Mouse (Mus musculus) cerebellum, adult 11 months (tissue): ENCODE measurements around the gene Susd3.

Experiments
- DNase-seq: peaks from one replicate; pipeline ENCODE4 v3.0.0; 2022

Gene Susd3

DNA sequence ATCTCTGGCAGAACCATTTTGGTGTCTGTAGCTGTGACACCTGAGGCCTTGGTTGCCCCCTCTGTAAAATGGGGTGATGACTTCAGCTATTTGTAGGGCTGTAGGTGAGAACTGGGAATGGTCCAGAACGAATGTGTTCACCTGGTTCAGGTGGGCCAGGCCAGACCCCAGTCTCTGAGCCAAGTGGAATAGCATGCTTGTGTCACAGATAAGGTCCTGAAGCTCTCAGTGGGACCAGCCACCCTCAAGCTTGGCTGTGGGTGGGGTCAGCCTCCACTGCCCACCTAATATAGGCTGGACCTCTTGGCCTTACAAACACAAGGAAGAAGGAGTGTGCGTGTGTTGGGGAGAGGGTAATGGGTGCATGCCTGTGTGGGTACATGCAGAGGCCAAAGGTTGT, 42.2 kb downstream of the Susd3 start:
- no peak for DNase-seq

DNA sequence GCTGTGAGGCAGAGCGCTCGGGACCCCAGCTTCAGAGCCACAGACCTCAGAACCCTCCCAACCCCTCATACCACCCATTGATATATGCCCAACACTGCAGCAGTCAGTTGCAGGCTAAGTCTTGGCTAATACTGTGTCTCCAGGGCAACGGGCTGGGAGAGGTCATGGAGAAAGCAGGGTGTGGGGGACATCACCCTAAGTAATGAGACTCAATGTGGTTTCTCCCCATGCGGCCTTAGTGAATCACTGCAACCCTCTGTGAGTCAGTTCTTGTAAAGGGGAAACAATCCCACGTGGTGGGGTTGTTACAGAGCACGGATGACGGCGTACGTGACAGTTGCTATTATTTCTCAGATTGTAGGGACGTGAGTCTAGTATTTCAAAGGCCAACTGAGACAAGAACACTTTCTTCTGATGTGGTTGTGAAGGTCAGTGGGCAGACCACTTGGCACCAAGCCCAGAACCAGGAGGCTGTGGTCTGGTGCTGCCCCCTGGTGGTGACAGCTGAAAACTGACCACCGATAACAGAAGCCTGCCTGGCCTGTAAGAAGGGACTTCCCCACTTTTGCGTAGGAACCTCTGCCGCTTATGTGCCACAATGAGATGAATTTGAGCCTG, 43.0 kb downstream of the Susd3 start:
- DNase-seq: peak; percentile 78

DNA sequence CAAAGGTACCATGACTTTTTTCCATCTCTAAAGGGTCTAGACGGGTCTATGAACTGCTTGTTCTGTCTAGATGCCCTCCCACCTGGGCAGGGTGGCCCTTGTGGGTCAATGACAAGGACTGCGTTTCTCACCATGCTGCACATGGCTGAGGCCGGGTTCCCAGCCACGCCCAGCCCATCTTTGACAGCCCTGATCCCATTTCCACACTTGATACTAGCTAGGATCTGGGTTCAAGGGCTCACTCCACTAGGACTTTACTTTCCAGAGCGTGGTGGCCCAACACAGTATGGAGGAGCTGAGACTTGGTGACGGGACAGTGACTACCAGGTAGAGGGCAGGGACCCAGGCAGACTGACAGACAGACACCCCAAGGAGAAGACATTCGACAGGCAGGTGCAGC, 46.0 kb downstream of the Susd3 start:
- no peak for DNase-seq

DNA sequence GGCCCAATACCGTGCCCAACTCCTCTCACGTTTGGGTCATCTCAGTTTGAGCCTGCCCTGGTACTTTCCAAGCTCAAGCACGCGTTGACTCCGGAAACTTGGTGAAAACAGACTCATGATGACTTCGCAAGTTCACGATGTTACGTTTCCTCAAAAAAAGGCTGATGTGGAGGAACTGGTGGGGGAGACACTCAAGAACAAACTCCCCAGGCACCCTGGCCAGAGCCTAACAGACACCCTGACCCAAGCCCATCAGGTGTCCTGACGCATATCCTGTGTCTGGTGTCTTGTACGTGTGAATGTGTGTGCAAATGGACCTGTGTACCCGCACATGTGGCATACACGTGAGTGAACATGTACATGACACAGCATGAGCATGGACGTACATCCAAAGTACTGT, 47.8 kb downstream of the Susd3 start:
- no peak for DNase-seq

DNA sequence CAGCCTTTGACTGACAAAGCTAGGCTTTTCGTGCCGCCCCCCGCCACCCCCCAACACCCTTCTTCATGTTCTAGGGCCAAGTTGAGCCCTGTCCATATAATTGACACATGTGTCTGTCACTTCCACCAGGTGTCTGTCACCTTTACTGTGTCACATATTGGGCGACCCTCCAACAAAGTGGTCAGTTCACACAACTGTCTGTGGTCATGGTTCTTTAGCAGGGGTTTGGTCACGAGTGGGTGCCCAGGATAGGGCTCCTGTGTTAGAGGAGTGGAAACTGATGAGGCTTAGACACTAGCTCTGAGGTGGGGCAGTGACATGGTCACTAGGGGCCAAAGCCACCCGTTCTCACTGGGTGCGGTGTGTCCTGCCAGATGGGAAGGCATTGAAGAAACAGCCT, 48.6 kb downstream of the Susd3 start:
- DNase-seq: no peak

DNA sequence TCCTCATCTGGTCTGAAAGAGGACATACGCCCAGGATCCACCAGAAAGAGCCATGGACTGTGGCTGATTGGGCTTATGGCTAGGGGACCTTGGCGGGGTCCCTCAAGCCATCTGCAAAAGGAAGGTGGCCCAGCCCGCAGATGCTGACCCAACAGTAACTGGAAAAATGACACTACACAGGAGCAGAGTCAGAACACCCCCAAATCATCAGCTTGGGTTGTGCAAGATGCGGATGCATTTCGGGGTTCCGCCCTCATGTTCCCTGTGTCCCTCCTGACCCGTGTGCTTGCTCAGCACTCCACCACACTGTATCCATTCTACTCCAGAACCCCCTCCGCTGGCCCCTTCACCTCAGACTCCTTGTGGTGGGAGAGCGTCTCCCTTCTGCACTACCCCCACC, 49.8 kb downstream of the Susd3 start:
- DNase-seq: no peak

DNA sequence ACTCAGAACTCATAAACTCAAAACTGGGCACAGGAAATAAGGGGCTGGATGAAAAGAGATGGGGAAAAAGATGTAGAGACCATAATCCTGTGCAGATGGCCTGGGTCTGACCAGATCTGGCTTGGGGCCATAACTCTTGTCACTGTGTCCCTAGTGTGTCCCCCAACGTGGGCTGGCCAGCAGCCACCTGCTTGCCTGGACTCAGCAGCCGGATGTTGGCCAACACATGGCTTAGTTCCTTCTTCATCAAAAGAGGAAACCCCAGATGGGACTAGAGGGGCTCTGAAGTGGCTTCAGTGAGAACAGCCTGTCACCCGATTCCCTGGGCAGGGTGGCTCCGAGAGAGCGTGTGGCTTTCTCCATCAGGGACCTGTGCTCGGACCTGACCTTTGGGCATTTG, 51.7 kb downstream of the Susd3 start:
- DNase-seq: no peak

DNA sequence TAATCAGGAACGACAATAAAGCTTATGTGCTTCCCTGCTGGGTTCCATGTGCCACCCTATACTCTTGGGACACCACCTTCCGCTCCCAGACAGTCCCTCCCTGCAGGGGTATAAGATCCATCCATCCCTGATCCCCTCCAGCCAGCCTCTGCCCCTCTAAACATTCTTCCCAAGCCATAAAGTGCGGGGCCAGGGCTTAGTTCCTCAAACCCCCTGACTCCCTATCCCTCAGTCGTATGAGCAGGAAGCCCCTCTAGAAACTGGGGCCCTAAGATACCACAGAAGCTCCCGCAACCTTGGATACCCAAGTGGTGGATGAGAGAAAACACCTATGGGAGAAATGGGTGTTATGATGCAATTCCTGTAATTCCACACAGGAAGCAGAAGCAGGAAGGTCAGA, 52.3 kb downstream of the Susd3 start:
- no peak for DNase-seq

DNA sequence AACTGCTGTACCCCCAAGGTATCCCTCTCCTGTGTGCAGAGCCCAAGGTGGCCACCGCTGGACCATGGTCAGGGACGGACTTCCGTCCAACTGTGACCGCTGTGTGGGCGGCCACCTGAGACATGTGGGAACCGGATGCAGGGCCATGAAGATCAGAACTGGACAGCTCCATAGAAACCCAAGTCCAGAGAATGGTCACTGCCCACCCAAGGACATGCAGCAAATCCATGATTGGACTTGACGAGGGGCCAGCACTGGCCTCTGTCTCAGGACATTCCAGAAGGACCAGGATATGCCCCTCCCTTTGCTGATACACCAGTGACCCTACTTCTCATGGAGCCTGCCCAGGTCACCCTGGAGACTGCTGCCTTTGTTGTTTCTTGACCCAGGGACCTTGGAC, 52.9 kb downstream of the Susd3 start:
- no peak for DNase-seq

DNA sequence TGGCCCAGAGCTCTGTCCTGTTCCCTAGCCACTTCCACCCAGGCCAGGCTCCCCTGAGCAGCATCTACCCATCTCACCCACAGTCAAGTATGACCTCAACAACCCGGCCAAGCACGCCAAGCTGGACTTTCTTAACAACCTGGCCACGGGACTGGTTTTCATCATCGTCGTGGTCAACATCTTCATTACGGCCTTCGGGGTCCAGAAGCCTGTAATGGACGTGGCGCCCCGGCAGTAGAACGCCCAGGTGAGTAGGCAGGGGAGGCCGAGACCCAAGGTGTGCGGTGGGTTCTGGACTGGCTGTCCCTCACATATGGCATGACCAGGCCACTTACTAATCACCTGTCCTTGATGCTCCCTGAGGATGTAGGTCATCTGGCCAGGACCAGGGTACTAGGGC, 53.7 kb downstream of the Susd3 start:
- DNase-seq: no peak

DNA sequence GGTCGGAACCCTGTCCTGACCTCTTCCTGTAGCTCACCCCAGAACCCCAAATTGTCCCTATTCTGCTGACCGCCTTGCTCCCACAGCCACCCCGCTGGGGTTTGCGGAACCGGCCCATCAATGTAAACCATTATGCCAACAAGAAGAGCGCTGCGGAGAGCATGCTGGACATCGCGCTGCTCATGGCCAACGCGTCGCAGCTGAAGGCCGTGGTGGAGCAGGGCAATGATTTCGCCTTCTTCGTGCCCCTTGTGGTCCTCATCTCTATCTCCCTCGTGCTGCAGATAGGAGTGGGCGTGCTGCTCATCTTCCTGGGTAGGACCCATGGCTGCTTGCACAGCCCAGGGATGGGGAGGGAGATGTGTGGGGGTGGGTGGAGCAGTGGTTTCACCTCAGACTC, 54.9 kb downstream of the Susd3 start:
- DNase-seq: no peak

DNA sequence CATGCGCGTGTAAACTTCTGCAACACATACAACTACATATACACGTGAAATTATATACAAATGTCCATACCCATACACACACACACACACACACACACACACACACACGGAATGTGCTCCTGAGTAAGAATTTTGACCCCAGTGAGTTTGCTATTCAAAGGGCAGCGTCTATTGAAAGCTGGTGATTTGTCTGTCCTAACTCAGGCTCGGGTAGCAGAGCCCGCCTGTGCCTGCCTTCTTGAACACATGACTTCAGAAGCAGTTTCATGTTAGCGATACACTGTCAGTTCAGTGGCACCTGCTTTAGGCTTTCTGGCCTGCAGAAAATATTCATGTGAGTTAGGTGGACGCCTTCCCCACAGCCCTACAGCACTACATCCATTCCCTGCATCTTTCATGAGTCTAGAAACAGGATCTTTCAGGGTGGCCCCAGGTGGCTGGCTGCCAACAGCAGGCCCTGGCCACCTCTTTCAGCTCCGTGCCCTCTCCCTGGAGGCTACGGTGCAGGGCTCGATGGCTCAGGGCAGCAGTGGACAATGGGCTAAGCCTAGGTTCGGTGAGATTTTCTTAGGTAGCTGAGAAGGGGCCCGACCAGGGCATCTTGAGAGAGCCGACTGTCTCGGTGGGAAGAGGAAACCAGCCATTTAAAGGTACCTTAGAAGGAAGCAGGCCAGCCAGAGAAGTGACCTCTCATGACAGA, 56.2 kb downstream of the Susd3 start:
- DNase-seq: no peak

DNA sequence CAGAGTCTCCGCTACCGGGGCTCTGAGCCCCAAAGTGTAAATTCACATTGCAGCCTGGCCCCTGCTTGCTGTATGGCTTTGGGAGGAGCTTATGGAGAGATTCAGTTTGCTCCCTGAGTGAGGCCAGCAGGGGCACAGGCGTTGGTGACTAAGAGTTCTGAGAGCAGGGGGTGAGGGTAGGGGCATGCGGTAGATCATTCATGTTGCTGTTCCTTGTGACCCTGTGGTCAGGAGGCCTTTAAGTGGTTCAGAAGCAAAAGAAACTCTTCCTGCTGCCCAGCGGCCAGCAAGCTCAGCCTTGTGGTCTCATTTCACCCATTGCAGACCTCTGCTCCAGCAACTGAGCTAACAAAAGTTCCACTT, 56.9 kb downstream of the Susd3 start:
- no peak for DNase-seq

DNA sequence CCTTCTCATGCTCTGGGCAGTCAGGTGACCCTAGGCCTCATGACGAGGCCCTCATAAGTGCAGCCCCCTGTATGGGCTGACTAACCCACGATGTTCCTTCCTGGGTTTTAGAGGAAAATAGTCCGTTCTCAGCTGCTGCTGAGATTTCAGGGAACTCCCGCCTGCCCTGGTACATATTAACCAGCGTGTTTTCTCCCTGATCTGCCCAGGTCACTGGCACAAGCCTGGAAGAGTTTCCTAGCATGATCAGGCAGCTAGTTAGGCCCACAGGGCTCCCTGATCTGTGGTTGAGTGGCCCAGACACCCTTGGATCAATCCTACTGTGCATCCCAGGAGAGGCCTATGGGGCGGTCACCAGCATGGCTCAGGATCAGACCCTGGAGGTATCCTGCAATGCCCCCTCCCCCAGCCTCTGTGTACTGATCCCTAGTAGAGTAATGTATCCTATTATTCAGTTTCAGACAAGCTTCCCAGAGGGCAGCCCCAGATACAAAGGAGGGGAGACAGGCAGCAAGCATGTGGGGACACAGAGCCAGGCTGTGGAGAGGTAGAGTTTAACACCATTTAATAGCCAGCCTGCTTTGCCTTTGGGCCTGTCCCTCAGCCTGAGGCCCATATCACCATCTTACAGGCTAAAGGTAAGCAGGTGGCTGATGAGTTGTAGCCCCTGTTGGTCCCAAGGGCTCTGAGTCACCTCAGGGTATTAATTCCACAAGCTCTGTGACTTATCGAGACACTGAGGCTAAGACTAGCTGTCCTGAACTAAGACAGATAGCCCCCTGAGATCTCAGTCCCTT, 57.4 kb downstream of the Susd3 start:
- DNase-seq: no peak

DNA sequence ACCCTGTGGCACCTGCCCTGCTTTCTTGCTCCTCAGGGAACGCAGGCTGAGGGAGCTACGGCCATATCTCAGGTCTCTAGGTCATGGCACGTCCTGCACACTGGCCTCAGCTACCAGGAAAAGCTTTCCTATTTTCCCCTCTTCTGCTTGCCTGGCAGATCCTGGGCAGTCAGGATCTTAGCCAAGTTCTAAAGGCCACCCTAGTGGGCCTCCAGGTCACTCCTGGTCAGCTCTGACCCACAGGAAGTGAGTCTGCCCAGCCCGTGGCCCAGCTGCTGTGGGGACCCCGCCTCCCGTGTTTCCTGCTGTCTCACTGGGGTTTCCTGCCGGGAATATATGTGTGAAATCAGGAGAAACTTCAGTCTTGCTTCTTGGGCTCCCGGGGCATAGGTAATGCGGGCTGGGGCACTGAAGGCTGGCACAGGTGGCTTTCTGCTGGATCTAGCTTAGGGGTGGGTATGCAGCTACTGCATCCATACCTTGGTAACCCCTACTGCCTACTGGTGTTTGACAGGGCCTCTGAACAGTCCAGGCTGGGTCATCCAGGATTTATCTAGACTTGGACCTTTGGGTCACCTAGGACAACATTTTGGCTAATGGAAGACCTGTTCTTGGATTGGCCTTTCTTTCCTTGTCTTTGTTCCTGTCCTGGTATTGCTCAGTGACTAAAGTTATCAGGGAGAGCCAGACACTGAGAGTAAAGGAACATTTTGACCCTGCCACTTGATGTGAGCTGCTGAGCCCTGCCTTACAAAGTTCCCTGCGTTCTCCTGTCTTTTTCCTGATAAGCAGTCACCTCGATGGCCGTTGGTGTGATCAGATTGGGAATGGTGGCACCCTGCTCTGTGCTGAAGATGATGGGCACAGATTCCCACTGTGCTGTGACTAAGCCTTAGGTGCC, 58.3 kb downstream of the Susd3 start:
- DNase-seq: no peak

DNA sequence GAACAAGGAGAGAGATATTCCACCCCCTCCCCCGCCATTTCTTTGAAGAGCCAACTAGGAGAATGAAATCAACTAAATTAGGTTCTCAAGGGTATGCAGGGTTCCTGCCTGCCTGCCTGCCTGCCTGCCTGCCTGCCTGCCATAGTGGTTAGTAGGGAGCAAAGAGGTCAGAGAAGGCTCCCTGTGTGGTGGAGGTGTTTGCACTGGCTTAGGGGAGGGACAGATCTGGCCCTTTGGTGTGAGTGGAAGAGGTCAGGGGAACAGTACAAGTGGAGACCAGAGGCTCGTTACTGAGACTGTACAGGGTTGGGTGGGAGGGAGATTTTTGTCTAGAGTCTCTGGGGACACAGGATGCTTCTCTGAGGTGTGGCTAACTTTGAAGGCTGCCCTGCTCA, 59.5 kb downstream of the Susd3 start:
- DNase-seq: no peak

DNA sequence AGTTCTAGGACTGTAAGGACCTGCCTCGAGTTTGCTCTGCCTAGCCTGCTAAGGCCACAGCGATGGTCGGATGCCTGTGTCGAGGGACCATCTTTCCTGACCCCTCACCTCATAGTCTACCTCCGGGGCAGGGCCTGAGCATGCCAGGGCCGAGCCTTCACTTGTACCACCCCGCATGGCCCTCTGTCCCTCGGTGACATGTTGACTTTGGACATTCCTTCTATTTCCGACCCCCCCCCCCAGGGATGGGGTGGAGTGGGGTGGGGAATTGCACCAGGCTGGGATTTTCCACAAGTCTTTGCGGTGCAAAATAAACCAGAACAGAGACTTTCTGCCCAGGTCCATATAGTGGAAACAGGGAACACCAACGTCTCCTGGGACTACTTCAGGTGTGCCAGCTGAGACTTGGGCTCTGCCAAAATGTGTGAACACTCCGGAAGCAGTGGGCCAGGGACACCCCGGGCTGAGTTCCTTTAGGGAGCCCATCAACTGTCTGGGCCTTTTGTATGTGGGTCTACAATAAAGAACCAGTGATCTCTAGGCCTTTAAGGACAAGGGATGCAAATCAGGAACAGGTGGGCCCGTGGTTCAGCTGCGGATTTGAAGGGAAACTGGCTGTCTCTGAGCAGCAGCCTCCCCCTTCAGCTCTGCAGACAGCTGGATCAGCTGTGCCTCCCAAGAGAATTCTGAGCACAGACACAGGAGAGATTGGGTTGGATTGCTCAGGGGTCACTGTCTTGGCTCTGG, 60.1 kb downstream of the Susd3 start:
- DNase-seq: no peak

DNA sequence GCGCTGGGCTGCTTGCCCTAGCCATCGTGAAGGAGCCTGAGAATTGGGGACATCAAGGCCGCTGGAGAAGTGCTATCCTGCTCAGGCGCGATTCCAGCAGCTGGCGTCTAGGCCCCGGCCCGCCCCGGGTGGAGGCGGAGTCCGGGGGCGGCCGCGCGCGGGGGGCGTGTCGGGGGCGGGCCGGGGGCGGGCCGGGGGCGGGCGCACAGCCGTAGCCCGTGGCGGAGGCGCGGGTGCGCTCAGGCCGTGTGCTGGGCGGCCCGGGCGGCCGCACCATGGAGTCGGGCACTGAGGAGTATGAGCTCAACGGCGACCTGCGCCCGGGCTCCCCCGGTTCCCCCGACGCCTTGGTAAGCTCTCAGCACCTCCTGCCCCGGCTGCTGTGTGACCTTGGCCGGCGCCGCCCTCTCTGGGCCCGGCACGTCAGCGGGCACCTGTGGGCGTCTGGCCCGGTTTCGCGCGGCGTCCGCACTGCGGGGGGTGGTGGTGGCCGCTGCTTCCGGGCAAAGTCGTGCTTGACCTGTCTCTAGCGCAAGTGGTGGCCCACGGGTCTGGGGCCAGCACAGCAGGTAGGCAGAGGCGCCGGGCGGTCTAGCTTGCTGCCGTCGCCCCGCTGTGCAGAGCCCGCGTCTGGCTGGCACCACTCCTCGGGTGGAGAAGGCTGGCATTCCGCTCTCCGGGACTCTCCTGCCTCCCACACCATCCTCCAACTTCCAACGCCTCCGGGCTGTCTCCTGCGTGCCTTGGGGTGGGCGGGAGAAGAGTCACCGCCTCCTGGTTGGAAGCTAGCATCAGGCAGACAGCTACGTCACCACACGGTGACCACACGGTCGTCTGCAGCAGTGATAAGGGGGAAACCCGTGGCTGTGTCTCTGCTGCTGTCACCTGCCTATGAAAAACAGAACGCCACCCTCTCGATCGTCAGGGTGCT, 61.0 kb downstream of the Susd3 start, which contains the start of gene Ninj1:
Gene Ninj1, plus strand, starts transcription at position 198 of the 931 bp plus-strand sequence.
- DNase-seq: peak; percentile 75

DNA sequence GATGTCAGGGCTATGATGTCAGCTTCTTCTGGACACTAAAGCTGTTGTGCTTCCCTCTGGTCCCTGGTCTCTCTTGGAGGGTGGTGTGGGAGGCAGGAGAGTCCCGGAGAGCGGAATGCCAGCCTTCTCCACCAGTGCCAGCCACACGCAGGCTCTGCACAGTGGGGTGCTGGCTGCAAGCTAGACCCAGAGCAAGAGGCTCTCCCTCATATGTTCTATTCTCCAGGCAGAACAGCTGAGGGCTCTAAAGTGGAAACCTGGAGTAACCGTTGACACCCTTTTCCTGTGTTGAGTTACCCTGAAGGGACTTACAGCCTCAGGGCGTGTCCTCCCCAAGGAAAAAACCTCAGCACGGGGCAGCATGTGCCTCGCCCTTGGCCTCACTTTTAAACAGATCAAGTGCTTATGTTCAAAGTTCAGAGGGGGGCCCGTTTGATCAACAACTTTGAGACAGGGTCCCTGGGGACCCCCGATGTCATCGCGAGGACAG, 61.7 kb downstream of the Susd3 start:
- DNase-seq: peak; percentile 48

DNA sequence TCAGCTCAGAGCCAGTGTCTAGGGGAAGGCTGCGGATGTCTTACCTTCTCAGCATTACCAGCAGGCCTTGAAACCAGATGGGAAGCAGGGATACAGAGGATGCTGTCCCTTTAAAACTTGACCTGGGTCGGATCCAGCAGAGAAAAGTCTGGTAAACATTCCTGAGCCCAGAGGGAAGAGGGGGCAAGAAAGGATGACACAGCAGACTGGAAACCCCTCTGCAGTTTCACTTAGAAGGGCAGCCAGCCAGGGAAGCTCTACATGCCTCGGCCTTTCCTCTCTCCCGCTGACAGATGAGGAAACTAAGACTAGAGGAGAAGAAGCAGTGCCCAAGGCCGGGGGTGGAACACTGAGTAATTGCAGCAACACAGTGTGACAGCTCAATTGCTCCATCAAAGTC, 64.9 kb downstream of the Susd3 start:
- no peak for DNase-seq

DNA sequence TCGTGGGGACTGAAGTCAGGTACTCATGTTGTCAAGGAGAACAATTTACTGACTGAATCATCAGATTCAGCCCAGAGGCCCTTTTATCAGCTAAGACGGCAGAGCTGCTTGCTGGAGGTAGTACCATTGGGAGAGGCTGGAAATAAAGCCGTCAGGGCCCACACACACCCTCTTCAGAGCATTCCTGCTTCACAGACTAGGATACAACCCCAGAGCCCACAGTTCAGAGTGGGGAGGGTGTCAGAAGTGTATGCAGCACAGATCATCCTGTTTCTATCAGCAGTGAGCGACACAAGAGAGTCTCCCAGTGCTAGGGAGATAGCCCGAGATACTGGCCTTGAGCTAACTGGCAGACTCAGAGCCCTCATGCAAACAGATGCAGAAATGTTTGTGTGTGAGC, 65.3 kb downstream of the Susd3 start:
- no peak for DNase-seq
